Mouse (Mus musculus) neural tube, embryonic 14.5 days (tissue): Measurements from ENCODE around the gene Me1. TPM values are rescaled to one million over a fixed set of nuclear protein-coding genes. Genes with fewer than 3 reads are reported as not detected.

Source experiments
- ATAC-seq: fragments of 200-750 bp; cut with Nextera tagmentation; 2 replicates; pipeline ENCODE4 v1.8.0; 2017; ENCODE audit warnings: low read depth, mild to moderate bottlenecking, moderate TSS enrichment, moderate library complexity
- H3K27ac ChIP-seq: fragments of 300-500 bp; sonication (generic); 2 replicates; pipeline ENCODE4 v1.5.1; 2014; ENCODE audit warnings: low read depth, mild to moderate bottlenecking, control low read depth, low read length, moderate library complexity, mixed read lengths
- H3K27me3 ChIP-seq: fragments of 300-500 bp; sonication (generic); 2 replicates; pipeline ENCODE4 v1.6.1; 2014; ENCODE audit warnings: low read length; ENCODE audit not compliant: control insufficient read depth, insufficient read depth
- H3K36me3 ChIP-seq: fragments of 300-500 bp; sonication (generic); 2 replicates; pipeline ENCODE4 v1.6.1; 2014; ENCODE audit warnings: low read length, mixed read lengths; ENCODE audit not compliant: control insufficient read depth, insufficient read depth
- H3K4me1 ChIP-seq: fragments of 300-500 bp; sonication (generic); 2 replicates; pipeline ENCODE4 v1.6.1; 2014; ENCODE audit warnings: low read length; ENCODE audit not compliant: control insufficient read depth, insufficient read depth
- H3K4me2 ChIP-seq: fragments of 300-500 bp; sonication (generic); 2 replicates; pipeline ENCODE4 v1.6.1; 2014; ENCODE audit warnings: mild to moderate bottlenecking, low read depth, low read length, control low read depth
- H3K4me3 ChIP-seq: fragments of 300-500 bp; sonication (generic); 2 replicates; pipeline ENCODE4 v1.5.1; 2014; ENCODE audit warnings: low read depth, low read length, control low read depth, mixed read lengths
- H3K9ac ChIP-seq: fragments of 300-500 bp; sonication (generic); replicated peaks from 2 replicates; pipeline ENCODE4 v1.6.1; 2014; ENCODE audit warnings: low read depth, mild to moderate bottlenecking, control low read depth, low read length, mixed read lengths
- H3K9me3 ChIP-seq: fragments of 300-500 bp; sonication (generic); 2 replicates; pipeline ENCODE4 v1.6.1; 2016; ENCODE audit warnings: low read length; ENCODE audit not compliant: control insufficient read depth
- WGBS: fragments of 180-500 bp; shearing (Covaris S2); extraction: QIAGEN DNeasy Blood & Tissue Kit; methylation state at CpG from one replicate; pipeline ENCODE4 v1.1.7; 2014; 5-methylcytosine and 5-hydroxymethylcytosine counted together
- polyA plus RNA-seq: library from polyadenylated mRNA; unstranded; fragments of >200 nt; fragmentation: Nextera tagmentation; extraction: Ambion mirVana; gene quantifications from 2 replicates; pipeline ENCODE4 v1.2.1, GENCODE M21; 2014

Gene Me1
- polyA plus RNA-seq, 1 experiment from 2014 or later: 49.0 TPM

- no peak overlapping the region for H3K27ac ChIP-seq
- no peaks in the 10 kb centered on the region for H3K9me3 ChIP-seq
- H3K4me2 ChIP-seq: no peak overlapping the region
- H3K4me1 ChIP-seq: no peaks in the 10 kb centered on the region
- H3K36me3 ChIP-seq: no peaks in the 10 kb centered on the region
- WGBS: 77% methylated on average over 5 of the region's 5 CpGs
- no peaks in the 10 kb centered on the region for H3K27me3 ChIP-seq
- no peak overlapping the region for H3K4me3 ChIP-seq
- H3K9ac ChIP-seq: no peak overlapping the region
- ATAC-seq: no peak
Observed at GRCm38 (mm10) chr9:86630352-86630931, 65.3 kb downstream of the Me1 start.

GRCm38 (mm10) chr9:86629379-86629778 is 66.4 kb downstream of the Me1 start:
- H3K4me3 ChIP-seq: no peak overlapping the region
- no peaks in the 10 kb centered on the region for H3K36me3 ChIP-seq
- no peak overlapping the region for H3K4me2 ChIP-seq
- WGBS: 76% methylated on average over 6 of the region's 6 CpGs
- H3K4me1 ChIP-seq: no peaks in the 10 kb centered on the region
- H3K27me3 ChIP-seq: no peaks in the 10 kb centered on the region
- no peak overlapping the region for H3K9ac ChIP-seq
- H3K9me3 ChIP-seq: no peaks in the 10 kb centered on the region
- no peak for ATAC-seq
- no peak overlapping the region for H3K27ac ChIP-seq

GRCm38 (mm10) chr9:86627745-86628496 is 67.8 kb downstream of the Me1 start:
- no peak for ATAC-seq
- H3K9ac ChIP-seq: no peak overlapping the region
- no peaks in the 10 kb centered on the region for H3K36me3 ChIP-seq
- H3K9me3 ChIP-seq: no peaks in the 10 kb centered on the region
- no peak overlapping the region for H3K27ac ChIP-seq
- no peaks in the 10 kb centered on the region for H3K4me1 ChIP-seq
- H3K4me2 ChIP-seq: no peak overlapping the region
- 81% methylated on average over 10 of the region's 10 CpGs for WGBS
- H3K27me3 ChIP-seq: no peaks in the 10 kb centered on the region
- H3K4me3 ChIP-seq: no peak overlapping the region

- 80% methylated on average over 3 of the region's 3 CpGs for WGBS
- H3K27me3 ChIP-seq: no peaks in the 10 kb centered on the region
- no peaks in the 10 kb centered on the region for H3K9me3 ChIP-seq
- no peak overlapping the region for H3K4me2 ChIP-seq
- H3K9ac ChIP-seq: no peak overlapping the region
- no peak for ATAC-seq
- no peaks in the 10 kb centered on the region for H3K36me3 ChIP-seq
- no peak overlapping the region for H3K4me3 ChIP-seq
- no peaks in the 10 kb centered on the region for H3K4me1 ChIP-seq
- no peak overlapping the region for H3K27ac ChIP-seq
Observed at GRCm38 (mm10) chr9:86626906-86627305, 68.8 kb downstream of the Me1 start.

GRCm38 (mm10) chr9:86624781-86625180 is 71.0 kb downstream of the Me1 start:
- no peaks in the 10 kb centered on the region for H3K27me3 ChIP-seq
- 89% methylated on average over 6 of the region's 6 CpGs for WGBS

GRCm38 (mm10) chr9:86624039-86624438 is 71.7 kb downstream of the Me1 start:
- H3K36me3 ChIP-seq: no peaks in the 10 kb centered on the region
- 64% methylated on average over 12 of the region's 12 CpGs for WGBS
- no peaks in the 10 kb centered on the region for H3K27me3 ChIP-seq
- no peak overlapping the region for H3K4me3 ChIP-seq
- no peaks in the 10 kb centered on the region for H3K9me3 ChIP-seq
- H3K4me1 ChIP-seq: no peaks in the 10 kb centered on the region
- no peak overlapping the region for H3K9ac ChIP-seq
- no peak overlapping the region for H3K27ac ChIP-seq
- no peak overlapping the region for H3K4me2 ChIP-seq
- ATAC-seq: no peak

More at GRCm38 (mm10) chr9:86624781-86625180, 71.0 kb downstream of the Me1 start:
- no peak overlapping the region for H3K27ac ChIP-seq
- no peak overlapping the region for H3K4me3 ChIP-seq
- H3K36me3 ChIP-seq: no peaks in the 10 kb centered on the region
- no peak overlapping the region for H3K9ac ChIP-seq
- no peaks in the 10 kb centered on the region for H3K9me3 ChIP-seq
- H3K4me2 ChIP-seq: no peak overlapping the region
- ATAC-seq: no peak
- H3K4me1 ChIP-seq: no peaks in the 10 kb centered on the region

GRCm38 (mm10) chr9:86622062-86622461 is 73.7 kb downstream of the Me1 start:
- H3K36me3 ChIP-seq: no peaks in the 10 kb centered on the region
- peak; percentile 62; the same call in 1 of the 2 replicates for ATAC-seq
- H3K4me3 ChIP-seq: no peak overlapping the region
- H3K9me3 ChIP-seq: no peaks in the 10 kb centered on the region
- WGBS: 35% methylated on average over 2 of the region's 2 CpGs
- no peaks in the 10 kb centered on the region for H3K4me1 ChIP-seq
- H3K27me3 ChIP-seq: no peaks in the 10 kb centered on the region
- H3K4me2 ChIP-seq: no peak overlapping the region
- no peak overlapping the region for H3K27ac ChIP-seq
- no peak overlapping the region for H3K9ac ChIP-seq

GRCm38 (mm10) chr9:86619341-86620139 is 76.2 kb downstream of the Me1 start:
- no peak overlapping the region for H3K4me3 ChIP-seq
- no peak overlapping the region for H3K27ac ChIP-seq

More at GRCm38 (mm10) chr9:86619341-86620139, 76.2 kb downstream of the Me1 start:
- Histone ChIP-seq H3K9ac (no peak overlapping the region), H3K27me3 (no peaks in the 10 kb centered on the region), H3K9me3 (no peaks in the 10 kb centered on the region), H3K4me1 (no peaks in the 10 kb centered on the region), H3K4me2 (no peak overlapping the region), H3K36me3 (no peaks in the 10 kb centered on the region)
- WGBS: 67% methylated on average over 10 of the region's 10 CpGs
- ATAC-seq: no peak
